Mouse (Mus musculus) liver, embryonic 14.5 days (tissue): ENCODE results near the gene Ube2s.

ENCODE experiments used
- CTCF ChIP-seq: IDR thresholded peaks from 2 replicates; pipeline ENCODE4 v1.5.1; 2016; ENCODE audit warnings: antibody characterized with exemption, low read depth, control low read depth
- EP300 ChIP-seq: IDR thresholded peaks from 2 replicates; pipeline ENCODE4 v1.6.1; 2016; ENCODE audit warnings: antibody characterized with exemption, low read depth

DNA sequence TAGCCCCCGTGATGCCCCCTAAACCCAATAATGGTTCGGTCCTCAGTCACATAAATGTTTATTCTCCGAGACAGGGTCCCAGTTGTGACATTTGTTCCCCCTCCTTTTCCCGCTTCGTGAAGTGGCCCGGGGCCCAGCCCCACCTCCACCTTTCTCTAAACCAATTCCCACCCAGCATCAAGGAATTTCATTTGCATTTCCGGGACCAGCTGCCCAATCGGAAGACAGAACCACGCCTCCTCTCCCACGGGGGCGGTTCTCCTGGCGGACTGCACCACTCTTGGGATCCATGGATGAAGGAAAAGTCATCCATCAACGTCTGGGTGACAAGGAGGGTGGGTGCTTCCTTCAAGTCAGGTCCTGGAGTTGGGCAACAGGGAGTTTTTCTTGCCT lies 32.5 kb upstream of the Ube2s start:
- TF ChIP-seq CTCF (no peak), EP300 (no peak)
